Mouse (Mus musculus) gastrocnemius, postnatal 36 days (tissue): Measurements from ENCODE around the gene Cr1l. TPM values are rescaled to one million over a fixed set of nuclear protein-coding genes. Genes with fewer than 3 reads are reported as not detected.

ENCODE experiments used
- DNase-seq, 2 experiments: peaks; one replicate each; pipeline ENCODE4 v3.0.0; 2022
- intact Hi-C: fragments of 180-260 bp; cut with DNase I; formaldehyde crosslinking; loops from one replicate; pipeline ENCODE4 v1.15.1; 2025
- long read RNA-seq, 2 experiments: library from polyadenylated mRNA; stranded (forward); transcript quantifications; one replicate each; pipeline ENCODE4 v2.0.0; 2021
- total RNA-seq, 2 experiments: library from RNA; stranded (reverse); gene quantifications; 2 replicates each; pipeline ENCODE4 v1.2.3; 2021

The Cr1l gene
- total RNA-seq, result 10 to 100 TPM; 31.4 to 34.4 TPM
- long read RNA-seq, experiment 1, partial matches to known transcripts, result 4 of 25 reads
- long read RNA-seq, experiment 1, other reads (novel, unspliced or antisense), result 20 of 25 reads
- long read RNA-seq, experiment 2, transcript Cr1l-201 (10 exons, 1,651 nt), result major isoform, 5 of 40 reads
- long read RNA-seq, experiment 2, partial matches to known transcripts, result 5 of 40 reads
- long read RNA-seq, experiment 2, other reads (novel, unspliced or antisense), result 29 of 40 reads

DNA sequence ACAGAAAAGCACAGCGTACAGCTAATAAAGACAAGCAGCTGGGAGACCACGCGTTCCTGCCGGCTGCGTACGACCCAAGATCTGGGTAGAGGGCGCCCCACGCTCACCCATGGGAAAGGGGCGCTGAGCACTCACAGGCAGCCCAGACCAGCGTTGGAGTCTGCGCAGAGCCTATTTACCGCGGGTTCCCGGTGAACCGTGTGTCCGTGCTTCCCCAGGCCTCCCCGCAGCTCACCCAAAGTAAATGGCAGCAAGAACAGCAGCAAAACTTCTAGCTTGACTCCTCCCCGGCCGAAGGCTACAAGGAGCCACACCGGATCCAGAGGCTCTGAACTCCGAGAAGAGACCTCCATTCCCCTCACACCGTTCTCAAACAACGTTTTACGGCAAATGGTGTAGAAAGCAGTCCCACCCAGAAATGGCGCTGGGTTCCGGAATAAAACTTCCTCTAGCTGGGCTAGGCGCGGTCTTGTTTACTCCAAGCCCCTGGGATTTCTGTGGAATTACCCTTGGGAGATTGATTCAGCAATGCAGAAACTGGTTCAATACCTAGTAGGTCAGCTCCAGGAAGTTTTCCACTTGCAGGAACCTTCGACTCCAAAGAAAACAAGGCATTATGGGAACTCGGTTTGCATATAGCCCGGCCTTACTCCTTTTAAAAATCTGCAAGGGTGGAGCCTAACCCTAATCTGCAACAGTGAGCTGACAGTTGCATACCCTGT is at the start of gene Cr1l:
Gene Cr1l (minus strand): TSS at position 634 of the 722 bp plus-strand sequence.
- intact Hi-C loops, result loop anchor here (10.0 kb wide), 1 partner anchor 156 kb away; no protein-coding TSS in a partner anchor
- peak; percentile 73 to 81 for DNase-seq

DNA sequence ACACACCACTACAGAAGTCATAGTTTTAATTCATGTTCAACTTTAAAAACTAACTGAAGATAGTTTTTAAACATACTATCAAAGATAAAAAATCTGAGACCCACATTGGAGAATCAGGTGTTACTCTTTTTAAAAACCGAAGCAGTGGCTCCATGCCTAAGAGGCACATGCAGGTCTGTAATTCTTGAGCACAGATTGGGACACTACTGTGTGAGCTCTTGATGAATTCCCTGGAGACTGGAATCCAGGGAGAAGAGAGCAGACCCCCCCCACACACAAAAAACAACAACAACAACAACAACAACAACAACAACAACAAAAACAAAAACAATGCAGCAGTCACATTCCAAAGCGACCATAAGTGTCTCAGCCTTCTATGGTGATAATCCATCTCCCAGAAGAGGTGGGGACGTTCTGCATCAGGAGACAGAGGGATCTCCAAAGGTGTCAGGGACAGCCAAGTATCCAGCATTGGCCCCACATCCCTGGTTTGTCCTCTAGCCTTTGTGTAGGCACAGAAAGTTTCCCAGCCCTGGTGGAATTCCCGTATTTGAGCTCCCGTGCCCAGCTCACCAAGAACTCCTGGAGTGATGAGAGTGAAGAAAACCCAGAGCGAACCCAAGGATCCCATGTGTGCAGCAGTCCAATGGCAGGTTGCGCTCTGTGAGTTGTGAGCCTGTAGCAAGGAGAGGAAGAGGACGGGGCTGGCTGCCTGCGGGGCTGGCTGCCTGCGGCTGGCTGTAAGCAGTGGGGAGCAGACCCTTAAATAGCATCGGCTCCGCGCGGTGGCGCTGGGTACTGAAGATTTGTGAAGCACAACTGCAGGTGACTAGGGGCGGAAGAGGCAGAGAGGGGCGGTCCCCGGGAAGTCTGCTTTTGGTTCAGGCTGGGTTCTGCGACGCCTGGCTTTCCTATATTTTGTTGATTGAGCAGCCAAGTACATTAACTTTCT is 44.9 kb upstream of the Cr1l start, which contains the start of gene Cr2:
Gene Cr2 (minus strand): TSS at position 737 of the 952 bp plus-strand sequence.
- peak; percentile 8 to 16 for DNase-seq
- intact Hi-C loops, result no loop called here

DNA sequence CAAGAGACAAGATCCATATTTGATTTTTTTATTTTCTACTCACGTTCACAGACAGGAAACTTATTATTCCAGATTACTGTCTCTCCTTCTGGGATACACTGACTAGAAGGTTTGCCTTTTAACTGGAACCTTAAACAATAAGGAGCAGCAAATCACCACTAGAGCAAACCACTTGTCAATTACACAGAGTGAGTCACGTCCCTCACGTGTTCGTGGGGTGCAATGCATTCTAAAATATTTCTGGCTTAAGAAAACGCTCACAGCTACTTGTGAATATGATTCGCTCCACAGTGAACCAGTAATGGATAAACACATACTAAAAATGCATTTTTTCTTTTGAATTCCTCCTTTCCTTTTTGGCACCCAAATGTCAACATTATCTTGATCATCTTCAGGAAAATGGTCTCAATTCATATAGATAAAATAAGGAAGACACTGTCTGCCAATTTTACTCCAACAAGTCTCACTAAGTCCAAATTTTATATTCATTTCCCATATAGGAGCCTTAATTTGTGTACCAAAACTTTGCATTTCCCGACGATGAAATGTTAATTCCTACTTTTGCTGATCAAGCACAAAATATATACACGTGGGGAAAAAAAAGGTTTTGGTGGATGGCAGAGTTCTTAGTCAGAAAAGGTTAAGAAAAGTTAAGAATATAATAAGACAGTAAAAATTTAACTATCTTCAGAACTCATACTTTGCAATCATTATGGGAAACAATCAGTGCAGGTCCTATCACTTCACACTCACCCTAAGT is 33.8 kb upstream of the Cr1l start:
- intact Hi-C loops, result no loop called here
- DNase-seq, result no peak

DNA sequence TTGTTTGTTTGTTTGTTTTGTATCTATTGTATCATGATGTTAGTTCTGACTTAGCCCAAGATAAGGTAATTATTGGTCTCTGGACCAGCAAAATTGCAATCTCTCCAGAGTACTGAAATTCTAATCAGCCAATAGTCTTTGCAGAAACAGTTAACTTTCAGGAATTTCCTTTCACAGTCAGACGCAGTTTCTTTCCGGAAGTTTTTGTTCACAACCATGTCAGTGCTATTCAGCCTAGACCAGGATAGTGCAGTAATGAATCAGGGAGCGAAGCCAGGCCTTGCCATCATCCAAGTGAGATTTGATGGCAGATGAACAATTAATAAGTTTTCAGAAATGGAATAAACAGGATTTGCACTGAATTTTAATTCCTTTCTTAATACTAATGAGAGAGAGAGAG is 684 bp upstream of the Cr1l start:
- intact Hi-C loops, result loop anchor here (10.0 kb wide), 1 partner anchor 157 kb away; no protein-coding TSS in a partner anchor
- no peak for DNase-seq

GRCm38 (mm10) chr1:195131675-195132015 is 259 bp upstream of the Cr1l start:
- intact Hi-C loops, result loop anchor here (10.0 kb wide), 1 partner anchor 157 kb away; no protein-coding TSS in a partner anchor
- DNase-seq, result no peak

DNA sequence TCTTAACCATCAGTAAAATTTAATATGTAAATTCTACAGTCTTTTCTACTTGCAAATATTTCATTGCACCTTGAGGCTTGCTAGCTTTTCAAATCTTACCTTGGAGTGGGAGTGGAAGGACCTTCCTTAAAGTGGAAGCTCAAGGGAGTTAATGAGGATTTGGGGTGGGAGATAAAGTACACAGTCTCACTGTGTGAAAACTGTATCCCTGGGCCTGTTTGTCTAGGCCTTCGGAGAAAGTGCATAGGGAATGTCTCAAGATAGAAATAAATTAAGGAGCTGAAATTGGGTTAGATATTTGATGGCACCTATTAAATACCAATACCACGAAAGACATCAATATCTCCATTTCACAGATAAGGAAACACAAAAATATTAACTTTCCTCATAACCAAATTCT is 907 bp downstream of the Cr1l start:
- no peak for DNase-seq
- intact Hi-C loops, result loop anchor here (10.0 kb wide), 1 partner anchor 156 kb away; no protein-coding TSS in a partner anchor

GRCm38 (mm10) chr1:195129867-195130266 is 1.5 kb downstream of the Cr1l start:
- intact Hi-C loops, result loop anchor here (10.0 kb wide), 1 partner anchor 155 kb away; no protein-coding TSS in a partner anchor
- DNase-seq, result no peak

DNA sequence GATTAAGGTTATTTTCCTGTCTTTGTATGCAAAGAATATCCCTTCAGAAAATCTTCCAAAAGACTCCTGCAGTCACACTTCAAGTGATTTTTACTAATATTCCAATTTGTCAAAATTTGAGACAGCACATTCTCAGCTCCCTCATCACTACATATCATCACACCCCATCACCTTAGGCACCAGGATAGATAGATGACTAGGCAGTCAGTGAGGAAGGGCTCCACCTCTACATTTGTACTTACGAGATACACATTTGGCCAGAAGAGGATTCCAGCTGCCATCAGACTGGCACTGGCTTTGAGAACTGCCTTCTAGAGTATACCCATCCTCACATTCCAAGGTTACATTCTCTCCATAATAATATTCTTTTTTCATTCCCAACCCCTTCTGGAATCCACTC is 17.0 kb downstream of the Cr1l start:
- DNase-seq, result no peak
- intact Hi-C loops, result no loop called here

DNA sequence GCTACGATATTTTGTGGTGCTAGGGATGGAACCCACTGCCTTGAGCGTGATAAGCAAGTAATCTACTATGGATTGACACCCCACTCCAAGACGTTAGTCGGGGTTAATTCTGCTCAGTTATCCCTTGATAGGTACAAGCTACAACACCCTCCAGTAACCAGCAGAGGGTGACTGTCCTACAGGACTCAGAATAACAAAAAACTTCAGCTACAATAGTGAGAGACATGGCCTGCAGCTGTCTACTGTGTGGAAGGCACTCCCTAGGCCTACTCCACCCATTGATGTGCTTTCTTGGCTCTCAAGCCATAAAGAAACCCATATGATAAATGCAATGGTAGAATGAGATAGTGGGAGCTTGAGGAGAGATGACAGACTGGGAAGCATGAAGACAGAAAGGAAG is 17.8 kb downstream of the Cr1l start:
- intact Hi-C loops, result no loop called here
- no peak for DNase-seq

DNA sequence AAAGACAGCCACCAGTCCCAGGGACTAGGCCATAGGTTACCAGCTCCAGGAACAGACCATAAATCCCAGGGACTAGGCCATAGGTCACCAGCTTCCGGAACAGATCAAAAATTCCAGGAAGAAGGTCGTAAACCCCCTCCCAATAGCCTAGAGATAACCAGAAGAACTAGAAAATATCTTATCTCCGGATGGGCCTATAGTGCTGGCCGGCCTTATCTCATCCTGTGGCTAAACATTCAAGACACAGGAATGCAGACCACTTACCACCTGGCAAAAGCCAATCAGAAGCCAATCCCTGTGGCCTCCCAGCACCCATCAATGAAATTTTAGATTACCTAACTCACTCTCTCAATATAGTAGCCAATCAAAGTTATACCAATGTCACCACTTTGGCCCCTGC is 30.7 kb downstream of the Cr1l start:
- intact Hi-C loops, result no loop called here
- no peak for DNase-seq

DNA sequence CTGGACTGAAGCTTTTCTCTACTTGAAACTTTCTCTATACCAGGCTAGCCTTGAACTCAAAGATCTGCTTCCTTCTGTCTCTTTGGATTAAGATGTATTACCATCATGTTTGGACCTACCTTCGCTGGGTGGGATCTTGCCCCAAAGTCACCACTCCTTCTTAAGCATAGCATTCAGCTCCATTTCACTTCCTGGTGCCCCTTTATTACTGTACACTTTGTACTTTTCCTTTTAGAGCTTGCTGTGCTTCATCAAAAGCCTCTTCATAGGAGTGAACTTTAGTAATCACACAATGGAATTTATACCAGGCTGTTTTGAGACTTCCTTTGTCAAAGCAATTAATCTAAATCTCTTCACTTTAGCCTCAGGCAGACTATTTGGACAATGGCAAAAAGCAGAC is 33.4 kb downstream of the Cr1l start:
- no peak for DNase-seq
- intact Hi-C loops, result no loop called here

- DNase-seq, result peak; percentile 40 to 44
- intact Hi-C loops, result no loop called here
Measured at GRCm38 (mm10) chr1:195092220-195092720, 39.1 kb downstream of the Cr1l start, which contains the start of gene Cd46. Cd46 (minus strand) TSS chr1:195092249.

GRCm38 (mm10) chr1:195091699-195092219 is 39.6 kb downstream of the Cr1l start:
- intact Hi-C loops, result no loop called here
- DNase-seq, result no peak

- intact Hi-C loops, result no loop called here
- no peak for DNase-seq
Measured at GRCm38 (mm10) chr1:195082142-195082541, 49.2 kb downstream of the Cr1l start.

Other genes starting within 250 kb of the Cr1l start
- 10 to 100 TPM; 39.8 to 41.4 TPM for gene Cd34, start 192.8 kb downstream of the Cr1l start, total RNA-seq
- 1 to 10 TPM; 1.1 to 1.7 TPM for gene Cd46, start 39.3 kb downstream of the Cr1l start, total RNA-seq
- not detected for gene Cr2, start 45.1 kb upstream of the Cr1l start, total RNA-seq